Mouse (Mus musculus) adrenal gland, adult 2 months (tissue): ENCODE measurements around the gene Glrx. TPM values are rescaled to one million over a fixed set of nuclear protein-coding genes. Genes with fewer than 3 reads are reported as not detected.
"Not testable (repeated sequence)": the region's sequence is repeated elsewhere in the genome, so short reads cannot be mapped to it uniquely, and the experiment has no call there.

Source experiments
- DNase-seq: peaks from one replicate; pipeline ENCODE4 v3.0.0; 2021
- long read RNA-seq: library from polyadenylated mRNA; stranded (forward); transcript quantifications from one replicate; pipeline ENCODE4 v2.0.0, GENCODE M21; 2021
- polyA plus RNA-seq: library from polyadenylated mRNA; depleted of rRNA; stranded (reverse); fragments of >200 nt; gene quantifications from 2 replicates; pipeline ENCODE4 v1.2.3, GENCODE M21; 2012; rRNA removed
- total RNA-seq, 2 experiments: library from RNA; stranded (reverse); gene quantifications; 2 replicates each; pipeline ENCODE4 v1.2.3; 2021

Glrx gene
- total RNA-seq (10 to 100 TPM; 25.9 to 30.0 TPM), polyA plus RNA-seq (6.3 and 7.6 TPM in 2 replicates)
- long read RNA-seq, transcript Glrx-201 (3 exons, 1,345 nt) = major isoform, 38 of 39 reads
- long read RNA-seq, partial matches to known transcripts = 0 of 39 reads
- long read RNA-seq, other reads (novel, unspliced or antisense) = 1 of 39 reads

- DNase-seq = peak; percentile 91
These were observed at the start of gene Glrx for GRCm38 (mm10) chr13:75839719-75840481. Glrx (plus strand) TSS chr13:75839868.

- no peak for DNase-seq
These were observed 49.0 kb upstream of the Glrx start for GRCm38 (mm10) chr13:75790550-75791205.

GRCm38 (mm10) chr13:75793863-75794629 lies 45.6 kb upstream of the Glrx start:
- DNase-seq = no peak

GRCm38 (mm10) chr13:75797369-75798141 lies 42.1 kb upstream of the Glrx start:
- DNase-seq = peak; percentile 95

GRCm38 (mm10) chr13:75798413-75799302 lies 41.0 kb upstream of the Glrx start:
- DNase-seq = peak; percentile 21

GRCm38 (mm10) chr13:75799421-75799820 lies 40.2 kb upstream of the Glrx start:
- DNase-seq = no peak

GRCm38 (mm10) chr13:75807969-75808368 lies 31.7 kb upstream of the Glrx start:
- no peak for DNase-seq

- DNase-seq = no peak
These were observed 29.7 kb upstream of the Glrx start for GRCm38 (mm10) chr13:75809957-75810356.

- no peak for DNase-seq
These were observed 22.5 kb upstream of the Glrx start for GRCm38 (mm10) chr13:75817183-75817582.

- no peak for DNase-seq
These were observed 21.2 kb upstream of the Glrx start for GRCm38 (mm10) chr13:75818486-75818885.

GRCm38 (mm10) chr13:75818945-75819706 lies 20.5 kb upstream of the Glrx start:
- DNase-seq = no peak

- DNase-seq = no peak
These were observed 19.8 kb upstream of the Glrx start for GRCm38 (mm10) chr13:75819898-75820297.

GRCm38 (mm10) chr13:75822366-75822765 lies 17.3 kb upstream of the Glrx start:
- DNase-seq = not testable (repeated sequence)

GRCm38 (mm10) chr13:75823201-75823600 lies 16.5 kb upstream of the Glrx start:
- no peak for DNase-seq

GRCm38 (mm10) chr13:75824611-75825319 lies 14.9 kb upstream of the Glrx start:
- DNase-seq = no peak

GRCm38 (mm10) chr13:75825388-75825787 lies 14.3 kb upstream of the Glrx start:
- no peak for DNase-seq

- DNase-seq = no peak
These were observed 9.0 kb upstream of the Glrx start for GRCm38 (mm10) chr13:75830708-75831107.

- DNase-seq = no peak
These were observed 8.0 kb upstream of the Glrx start for GRCm38 (mm10) chr13:75831710-75832109.

- no peak for DNase-seq
These were observed 7.0 kb upstream of the Glrx start for GRCm38 (mm10) chr13:75832697-75833096.
